Mouse (Mus musculus): ENCODE measurements at regions not wholly inside any gene's neighbourhood (a gene's known extent, or its start where the extent isn't known, plus 50 kb on each side); places are given as distances from the start of the nearest gene placed in this dataset. TPM values are rescaled to one million over a fixed set of nuclear protein-coding genes. Genes with fewer than 3 reads are reported as not detected.

- whole genome bisulfite sequencing = 95% methylated on average over 17 of the region's 17 CpGs
These were observed 386.8 kb downstream of the Gm8797 start for GRCm38 (mm10) chr3:6137374-6137773.

GRCm38 (mm10) chr3:6173775-6174174 is 423.2 kb downstream of the Gm8797 start:
- Histone ChIP-seq H3K9ac (no peak overlapping the region), H3K27me3 (no peaks in the 10 kb centered on the region), H3K4me2 (replicated peaks) (no peak overlapping the region), H3K4me1 (no peaks in the 10 kb centered on the region), H3K4me3 (replicated peaks) (no peak overlapping the region), H3K27ac (replicated peaks) (no peak overlapping the region), H3K36me3 (no peaks in the 10 kb centered on the region), H3K9me3 (replicated peaks) (no peaks in the 10 kb centered on the region)
- ATAC-seq (ENCODE audit: insufficient number of reproducible peaks, low FRiP score, low TSS enrichment, low read depth) = no peak
- WGBS = 29% methylated on average over 1 of the region's 1 CpGs

More at GRCm38 (mm10) chr3:6137374-6137773, 386.8 kb downstream of the Gm8797 start:
- Histone ChIP-seq H3K9ac (no peak overlapping the region), H3K9me3 (replicated peaks) (peaks cover 7% of the 10 kb centered on the region; the same call in 1 of the 2 replicates), H3K36me3 (no peaks in the 10 kb centered on the region), H3K27ac (replicated peaks) (no peak overlapping the region), H3K4me3 (replicated peaks) (no peak overlapping the region), H3K4me2 (replicated peaks) (no peak overlapping the region), H3K4me1 (no peaks in the 10 kb centered on the region), H3K27me3 (no peaks in the 10 kb centered on the region)
- no peak for ATAC-seq (ENCODE audit: insufficient number of reproducible peaks, low FRiP score, low TSS enrichment, low read depth)

- ATAC-seq (ENCODE audit: insufficient number of reproducible peaks, low FRiP score, low TSS enrichment, low read depth) = no peak
- Histone ChIP-seq H3K4me2 (replicated peaks) (no peak overlapping the region), H3K9me3 (replicated peaks) (no peaks in the 10 kb centered on the region), H3K4me1 (no peaks in the 10 kb centered on the region), H3K27me3 (no peaks in the 10 kb centered on the region), H3K27ac (replicated peaks) (no peak overlapping the region), H3K36me3 (no peaks in the 10 kb centered on the region), H3K4me3 (replicated peaks) (no peak overlapping the region), H3K9ac (no peak overlapping the region)
- 82% methylated on average over 2 of the region's 2 CpGs for WGBS
These were observed 431.9 kb downstream of the Gm8797 start for GRCm38 (mm10) chr3:6182533-6182932.

DNA sequence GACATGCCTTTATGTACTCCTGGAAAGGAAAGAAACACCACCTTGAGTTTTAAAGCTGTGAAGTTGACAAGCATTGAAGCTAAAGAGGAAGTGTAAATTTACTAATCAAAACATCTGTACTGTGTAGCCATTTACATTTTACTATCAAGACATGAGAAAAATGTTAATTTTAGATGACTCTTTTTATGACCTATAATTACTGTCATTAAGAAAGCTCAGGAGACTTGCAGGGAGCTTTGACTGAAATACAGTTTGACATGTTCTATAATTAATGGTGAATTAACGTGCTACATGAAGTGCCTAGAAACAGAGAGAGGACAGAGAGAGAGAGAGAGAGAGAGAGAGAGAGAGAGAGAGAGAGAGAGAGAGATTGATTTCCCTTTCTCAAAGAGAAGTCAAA is 432.8 kb downstream of the Gm8797 start:
- 46% methylated on average over 1 of the region's 1 CpGs for WGBS
- Histone ChIP-seq H3K27ac (replicated peaks) (no peak overlapping the region), H3K36me3 (no peaks in the 10 kb centered on the region)

GRCm38 (mm10) chr3:6204656-6205055 is 415.6 kb downstream of the 1700008P02Rik start:
- Histone ChIP-seq H3K9ac (no peak overlapping the region), H3K4me2 (replicated peaks) (no peak overlapping the region), H3K4me1 (no peaks in the 10 kb centered on the region), H3K9me3 (replicated peaks) (no peaks in the 10 kb centered on the region), H3K27ac (replicated peaks) (no peak overlapping the region), H3K36me3 (no peaks in the 10 kb centered on the region), H3K4me3 (replicated peaks) (no peak overlapping the region), H3K27me3 (no peaks in the 10 kb centered on the region)
- WGBS = 53% methylated on average over 2 of the region's 2 CpGs
- ATAC-seq (ENCODE audit: insufficient number of reproducible peaks, low FRiP score, low TSS enrichment, low read depth) = no peak

More for the DNA sequence above, 432.8 kb downstream of the Gm8797 start:
- no peak overlapping the region for H3K9ac ChIP-seq
- H3K27me3 ChIP-seq = no peaks in the 10 kb centered on the region
- H3K4me3 ChIP-seq (replicated peaks) = no peak overlapping the region
- H3K4me2 ChIP-seq (replicated peaks) = no peak overlapping the region
- H3K9me3 ChIP-seq (replicated peaks) = no peaks in the 10 kb centered on the region
- no peak for ATAC-seq (ENCODE audit: insufficient number of reproducible peaks, low FRiP score, low TSS enrichment, low read depth)
- H3K4me1 ChIP-seq = no peaks in the 10 kb centered on the region

GRCm38 (mm10) chr3:6228685-6229084 is 391.6 kb downstream of the 1700008P02Rik start:
- no peak for ATAC-seq (ENCODE audit: insufficient number of reproducible peaks, low FRiP score, low TSS enrichment, low read depth)
- no peaks in the 10 kb centered on the region for H3K36me3 ChIP-seq
- no peak overlapping the region for H3K4me3 ChIP-seq (replicated peaks)
- H3K27ac ChIP-seq (replicated peaks) = no peak overlapping the region
- no peaks in the 10 kb centered on the region for H3K27me3 ChIP-seq
- no peak overlapping the region for H3K9ac ChIP-seq
- H3K4me2 ChIP-seq (replicated peaks) = no peak overlapping the region
- H3K4me1 ChIP-seq = no peaks in the 10 kb centered on the region
- no peaks in the 10 kb centered on the region for H3K9me3 ChIP-seq (replicated peaks)
- WGBS = 38% methylated on average over 1 of the region's 1 CpGs

Small RNA genes in the stretch of these regions (microRNA-seq; reads per million reads assigned to microRNA genes)
- gene Gm25144 (ENCODE audit: borderline number of aligned reads) (not detected), gene Gm25352 (ENCODE audit: borderline number of aligned reads) (not detected)
